Mouse (Mus musculus): ENCODE measurements around the gene Kctd21. TPM values are rescaled to one million over a fixed set of nuclear protein-coding genes. Genes with fewer than 3 reads are reported as not detected.

Gene Kctd21
- polyA plus RNA-seq, 1 experiment from 2014 or later, result 1.4 TPM

GRCm38 (mm10) chr7:97303614-97304013 lies 28.5 kb upstream of the Kctd21 start:
- 60% methylated on average over 2 of the region's 2 CpGs for WGBS (ENCODE audit: insufficient replicate concordance)
- Histone ChIP-seq H3K4me1 (ENCODE audit: control insufficient read depth, low read depth, low read length) (no peaks in the 10 kb centered on the region), H3K9ac (ENCODE audit: low read depth, low read length) (no peak overlapping the region), H3K27me3 (ENCODE audit: control insufficient read depth, insufficient read depth, low read depth, low read length) (no peaks in the 10 kb centered on the region), H3K36me3 (ENCODE audit: control insufficient read depth, insufficient read depth) (no peaks in the 10 kb centered on the region), H3K27ac (ENCODE audit: low read length) (no peak overlapping the region), H3K4me2 (ENCODE audit: low read depth, low read length) (no peak overlapping the region), H3K9me3 (replicated peaks; ENCODE audit: control insufficient read depth, low read length) (no peaks in the 10 kb centered on the region), H3K4me3 (ENCODE audit: low read depth, low read length) (no peak overlapping the region)
- ATAC-seq (ENCODE audit: low read depth), result no peak

- no peak overlapping the region for H3K27ac ChIP-seq (ENCODE audit: low read length)
- no peak overlapping the region for H3K4me3 ChIP-seq (ENCODE audit: low read depth, low read length)
- no peak for ATAC-seq (ENCODE audit: low read depth)
- no peaks in the 10 kb centered on the region for H3K4me1 ChIP-seq (ENCODE audit: control insufficient read depth, low read depth, low read length)
- H3K27me3 ChIP-seq (ENCODE audit: control insufficient read depth, insufficient read depth, low read depth, low read length), result no peaks in the 10 kb centered on the region
- no peak overlapping the region for H3K4me2 ChIP-seq (ENCODE audit: low read depth, low read length)
- H3K9ac ChIP-seq (ENCODE audit: low read depth, low read length), result no peak overlapping the region
- no peaks in the 10 kb centered on the region for H3K36me3 ChIP-seq (ENCODE audit: control insufficient read depth, insufficient read depth)
- H3K9me3 ChIP-seq (replicated peaks; ENCODE audit: control insufficient read depth, low read length), result no peaks in the 10 kb centered on the region
Measured at GRCm38 (mm10) chr7:97304471-97304870, 27.7 kb upstream of the Kctd21 start.

GRCm38 (mm10) chr7:97305206-97305605 lies 26.9 kb upstream of the Kctd21 start:
- Histone ChIP-seq H3K9ac (ENCODE audit: low read depth, low read length) (no peak overlapping the region), H3K4me2 (ENCODE audit: low read depth, low read length) (no peak overlapping the region), H3K36me3 (ENCODE audit: control insufficient read depth, insufficient read depth) (no peaks in the 10 kb centered on the region), H3K4me3 (ENCODE audit: low read depth, low read length) (no peak overlapping the region), H3K27me3 (ENCODE audit: control insufficient read depth, insufficient read depth, low read depth, low read length) (no peaks in the 10 kb centered on the region), H3K4me1 (ENCODE audit: control insufficient read depth, low read depth, low read length) (no peaks in the 10 kb centered on the region), H3K27ac (ENCODE audit: low read length) (no peak overlapping the region), H3K9me3 (replicated peaks; ENCODE audit: control insufficient read depth, low read length) (no peaks in the 10 kb centered on the region)
- WGBS (ENCODE audit: insufficient replicate concordance), result 59% methylated on average over 4 of the region's 4 CpGs
- no peak for ATAC-seq (ENCODE audit: low read depth)

- no peaks in the 10 kb centered on the region for H3K27me3 ChIP-seq (ENCODE audit: control insufficient read depth, insufficient read depth, low read depth, low read length)
- H3K4me2 ChIP-seq (ENCODE audit: low read depth, low read length), result no peak overlapping the region
- H3K27ac ChIP-seq (ENCODE audit: low read length), result no peak overlapping the region
- no peak overlapping the region for H3K9ac ChIP-seq (ENCODE audit: low read depth, low read length)
- no peaks in the 10 kb centered on the region for H3K9me3 ChIP-seq (replicated peaks; ENCODE audit: control insufficient read depth, low read length)
- no peak overlapping the region for H3K4me3 ChIP-seq (ENCODE audit: low read depth, low read length)
- WGBS (ENCODE audit: insufficient replicate concordance), result 77% methylated on average over 2 of the region's 2 CpGs
- ATAC-seq (ENCODE audit: low read depth), result no peak
- H3K4me1 ChIP-seq (ENCODE audit: control insufficient read depth, low read depth, low read length), result no peaks in the 10 kb centered on the region
- H3K36me3 ChIP-seq (ENCODE audit: control insufficient read depth, insufficient read depth), result no peaks in the 10 kb centered on the region
Measured at GRCm38 (mm10) chr7:97306813-97307212, 25.3 kb upstream of the Kctd21 start.

GRCm38 (mm10) chr7:97307546-97307945 lies 24.6 kb upstream of the Kctd21 start:
- no peaks in the 10 kb centered on the region for H3K27me3 ChIP-seq (ENCODE audit: control insufficient read depth, insufficient read depth, low read depth, low read length)
- no peak overlapping the region for H3K27ac ChIP-seq (ENCODE audit: low read length)
- no peak overlapping the region for H3K4me2 ChIP-seq (ENCODE audit: low read depth, low read length)
- H3K4me1 ChIP-seq (ENCODE audit: control insufficient read depth, low read depth, low read length), result no peaks in the 10 kb centered on the region
- WGBS (ENCODE audit: insufficient replicate concordance), result 68% methylated on average over 1 of the region's 1 CpGs
- no peak overlapping the region for H3K9ac ChIP-seq (ENCODE audit: low read depth, low read length)
- H3K36me3 ChIP-seq (ENCODE audit: control insufficient read depth, insufficient read depth), result no peaks in the 10 kb centered on the region
- H3K4me3 ChIP-seq (ENCODE audit: low read depth, low read length), result no peak overlapping the region
- no peak for ATAC-seq (ENCODE audit: low read depth)
- no peaks in the 10 kb centered on the region for H3K9me3 ChIP-seq (replicated peaks; ENCODE audit: control insufficient read depth, low read length)

GRCm38 (mm10) chr7:97309461-97310340 lies 22.4 kb upstream of the Kctd21 start:
- H3K27me3 ChIP-seq (ENCODE audit: control insufficient read depth, insufficient read depth, low read depth, low read length), result no peaks in the 10 kb centered on the region
- ATAC-seq (ENCODE audit: low read depth), result no peak
- WGBS (ENCODE audit: insufficient replicate concordance), result 74% methylated on average over 4 of the region's 4 CpGs
- no peaks in the 10 kb centered on the region for H3K4me1 ChIP-seq (ENCODE audit: control insufficient read depth, low read depth, low read length)
- no peaks in the 10 kb centered on the region for H3K36me3 ChIP-seq (ENCODE audit: control insufficient read depth, insufficient read depth)
- H3K9me3 ChIP-seq (replicated peaks; ENCODE audit: control insufficient read depth, low read length), result no peaks in the 10 kb centered on the region
- no peak overlapping the region for H3K4me2 ChIP-seq (ENCODE audit: low read depth, low read length)
- H3K9ac ChIP-seq (ENCODE audit: low read depth, low read length), result no peak overlapping the region
- H3K4me3 ChIP-seq (ENCODE audit: low read depth, low read length), result no peak overlapping the region
- no peak overlapping the region for H3K27ac ChIP-seq (ENCODE audit: low read length)

GRCm38 (mm10) chr7:97310341-97310635 lies 21.8 kb upstream of the Kctd21 start:
- Histone ChIP-seq H3K9ac (ENCODE audit: low read depth, low read length) (no peak overlapping the region), H3K9me3 (replicated peaks; ENCODE audit: control insufficient read depth, low read length) (no peaks in the 10 kb centered on the region), H3K4me3 (ENCODE audit: low read depth, low read length) (no peak overlapping the region), H3K27ac (ENCODE audit: low read length) (no peak overlapping the region), H3K27me3 (ENCODE audit: control insufficient read depth, insufficient read depth, low read depth, low read length) (no peaks in the 10 kb centered on the region), H3K4me1 (ENCODE audit: control insufficient read depth, low read depth, low read length) (no peaks in the 10 kb centered on the region), H3K36me3 (ENCODE audit: control insufficient read depth, insufficient read depth) (no peaks in the 10 kb centered on the region), H3K4me2 (ENCODE audit: low read depth, low read length) (no peak overlapping the region)
- ATAC-seq (ENCODE audit: low read depth), result no peak
- 75% methylated on average over 3 of the region's 3 CpGs for WGBS (ENCODE audit: insufficient replicate concordance)

GRCm38 (mm10) chr7:97311620-97312019 lies 20.5 kb upstream of the Kctd21 start:
- Histone ChIP-seq H3K4me2 (ENCODE audit: low read depth, low read length) (no peak overlapping the region), H3K9me3 (replicated peaks; ENCODE audit: control insufficient read depth, low read length) (no peaks in the 10 kb centered on the region), H3K4me3 (ENCODE audit: low read depth, low read length) (no peak overlapping the region), H3K27ac (ENCODE audit: low read length) (no peak overlapping the region), H3K27me3 (ENCODE audit: control insufficient read depth, insufficient read depth, low read depth, low read length) (no peaks in the 10 kb centered on the region), H3K36me3 (ENCODE audit: control insufficient read depth, insufficient read depth) (no peaks in the 10 kb centered on the region), H3K9ac (ENCODE audit: low read depth, low read length) (no peak overlapping the region), H3K4me1 (ENCODE audit: control insufficient read depth, low read depth, low read length) (no peaks in the 10 kb centered on the region)
- 77% methylated on average over 14 of the region's 14 CpGs for WGBS (ENCODE audit: insufficient replicate concordance)
- no peak for ATAC-seq (ENCODE audit: low read depth)

- no peak overlapping the region for H3K4me2 ChIP-seq (ENCODE audit: low read depth, low read length)
- no peak overlapping the region for H3K27ac ChIP-seq (ENCODE audit: low read length)
- no peak overlapping the region for H3K9ac ChIP-seq (ENCODE audit: low read depth, low read length)
- no peaks in the 10 kb centered on the region for H3K27me3 ChIP-seq (ENCODE audit: control insufficient read depth, insufficient read depth, low read depth, low read length)
- no peaks in the 10 kb centered on the region for H3K4me1 ChIP-seq (ENCODE audit: control insufficient read depth, low read depth, low read length)
- WGBS (ENCODE audit: insufficient replicate concordance), result 82% methylated on average over 17 of the region's 17 CpGs
- H3K9me3 ChIP-seq (replicated peaks; ENCODE audit: control insufficient read depth, low read length), result no peaks in the 10 kb centered on the region
- H3K4me3 ChIP-seq (ENCODE audit: low read depth, low read length), result no peak overlapping the region
- ATAC-seq (ENCODE audit: low read depth), result no peak
- H3K36me3 ChIP-seq (ENCODE audit: control insufficient read depth, insufficient read depth), result no peaks in the 10 kb centered on the region
Measured at GRCm38 (mm10) chr7:97312196-97312595, 19.9 kb upstream of the Kctd21 start.

Measured in liver, embryonic 16.5 days (tissue).